Mouse (Mus musculus) olfactory bulb, adult 2 months (tissue): ENCODE data around the gene Vps52.

Source experiments
- CTCF ChIP-seq: fragments of 200-500 bp; IDR thresholded peaks from 2 replicates; pipeline ENCODE4 v1.5.1; 2012; ENCODE audit warnings: low read depth, mild to moderate bottlenecking, low read length, moderate library complexity; ENCODE audit not compliant: insufficient read depth
- POLR2A ChIP-seq: fragments of 200-500 bp; IDR thresholded peaks from 2 replicates; pipeline ENCODE4 v1.6.1; 2012; ENCODE audit warnings: mild to moderate bottlenecking, low read depth, low read length, moderate library complexity; ENCODE audit not compliant: insufficient read depth

GRCm38 (mm10) chr17:33924577-33925283 lies 30.9 kb upstream of the Vps52 start:
- no peak for TF ChIP-seq CTCF
- no peak for TF ChIP-seq POLR2A
